Mouse (Mus musculus): Measurements from ENCODE around the gene Scn1a. TPM values are rescaled to one million over a fixed set of nuclear protein-coding genes. Genes with fewer than 3 reads are reported as not detected.

Scn1a gene
- polyA plus RNA-seq, 1 experiment from 2014 or later = 0.89 TPM

- ATAC-seq (ENCODE audit: insufficient number of reproducible peaks, low FRiP score, low TSS enrichment, low read depth) = no peak
- WGBS = 81% methylated on average over 3 of the region's 3 CpGs
- H3K9me3 ChIP-seq (ENCODE audit: control insufficient read depth, low read length) = no peaks in the 10 kb centered on the region
Observed at GRCm38 (mm10) chr2:66346181-66346580, 94.5 kb downstream of the Scn1a start.

GRCm38 (mm10) chr2:66337406-66337805, 103.2 kb downstream of the Scn1a start:
- H3K36me3 ChIP-seq (ENCODE audit: control insufficient read depth, insufficient read depth, low read length) = no peaks in the 10 kb centered on the region
- H3K4me1 ChIP-seq (ENCODE audit: control insufficient read depth, insufficient read depth, low read length) = no peaks in the 10 kb centered on the region
- no peak overlapping the region for H3K9ac ChIP-seq (ENCODE audit: low read length)
- no peaks in the 10 kb centered on the region for H3K27me3 ChIP-seq (ENCODE audit: control insufficient read depth, insufficient read depth, low read length)
- no peak for DNase-seq (ENCODE audit: low spot score)
- H3K4me3 ChIP-seq (ENCODE audit: low read depth, low read length) = no peak overlapping the region
- no peak overlapping the region for H3K27ac ChIP-seq (replicated peaks; ENCODE audit: low read depth, low read length)
- 86% methylated on average over 5 of the region's 5 CpGs for WGBS
- no peak overlapping the region for H3K4me2 ChIP-seq (ENCODE audit: low read depth, severe bottlenecking)
- ATAC-seq (ENCODE audit: insufficient number of reproducible peaks, low FRiP score, low TSS enrichment, low read depth) = no peak
- no peaks in the 10 kb centered on the region for H3K9me3 ChIP-seq (ENCODE audit: control insufficient read depth, low read length)

More at GRCm38 (mm10) chr2:66346181-66346580, 94.5 kb downstream of the Scn1a start:
- Histone ChIP-seq H3K4me2 (ENCODE audit: low read depth, severe bottlenecking) (no peak overlapping the region), H3K27me3 (ENCODE audit: control insufficient read depth, insufficient read depth, low read length) (no peaks in the 10 kb centered on the region), H3K27ac (replicated peaks; ENCODE audit: low read depth, low read length) (no peak overlapping the region), H3K9ac (ENCODE audit: low read length) (no peak overlapping the region), H3K4me1 (ENCODE audit: control insufficient read depth, insufficient read depth, low read length) (no peaks in the 10 kb centered on the region), H3K36me3 (ENCODE audit: control insufficient read depth, insufficient read depth, low read length) (no peaks in the 10 kb centered on the region), H3K4me3 (ENCODE audit: low read depth, low read length) (no peak overlapping the region)
- no peak for DNase-seq (ENCODE audit: low spot score)

- Histone ChIP-seq H3K27ac (replicated peaks; ENCODE audit: low read depth, low read length) (no peak overlapping the region), H3K36me3 (ENCODE audit: control insufficient read depth, insufficient read depth, low read length) (no peaks in the 10 kb centered on the region), H3K4me2 (ENCODE audit: low read depth, severe bottlenecking) (no peak overlapping the region), H3K4me1 (ENCODE audit: control insufficient read depth, insufficient read depth, low read length) (no peaks in the 10 kb centered on the region), H3K27me3 (ENCODE audit: control insufficient read depth, insufficient read depth, low read length) (no peaks in the 10 kb centered on the region), H3K9ac (ENCODE audit: low read length) (no peak overlapping the region), H3K4me3 (ENCODE audit: low read depth, low read length) (no peak overlapping the region), H3K9me3 (ENCODE audit: control insufficient read depth, low read length) (no peaks in the 10 kb centered on the region)
- no peak for ATAC-seq (ENCODE audit: insufficient number of reproducible peaks, low FRiP score, low TSS enrichment, low read depth)
- DNase-seq (ENCODE audit: low spot score) = no peak
- WGBS = 79% methylated on average over 6 of the region's 6 CpGs
Observed at GRCm38 (mm10) chr2:66336396-66336795, 104.2 kb downstream of the Scn1a start.

DNA sequence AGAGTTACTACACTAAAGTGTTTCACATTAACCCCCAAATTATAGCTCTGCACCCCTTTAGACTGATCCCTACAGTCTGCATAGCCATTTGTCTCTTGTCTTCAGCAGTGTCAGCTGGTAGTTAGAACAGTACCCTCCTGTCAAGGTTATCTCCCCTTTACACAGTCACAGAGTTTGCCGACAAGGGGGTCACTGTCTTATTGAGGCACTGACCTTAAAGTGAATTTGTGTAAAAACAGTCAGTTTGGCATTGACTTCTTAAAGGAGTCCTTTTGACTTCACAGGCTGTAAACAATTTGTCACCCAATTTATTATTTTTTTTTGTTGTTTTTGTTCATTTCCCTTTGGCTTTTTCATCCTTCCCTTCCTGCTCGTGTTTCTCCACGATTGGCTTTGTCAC, 168.1 kb downstream of the Scn1a start:
- H3K4me3 ChIP-seq (ENCODE audit: low read depth, low read length) = no peak overlapping the region
- H3K36me3 ChIP-seq (ENCODE audit: control insufficient read depth, insufficient read depth, low read length) = no peaks in the 10 kb centered on the region
- no peak overlapping the region for H3K9ac ChIP-seq (ENCODE audit: low read length)
- no peak overlapping the region for H3K27ac ChIP-seq (replicated peaks; ENCODE audit: low read depth, low read length)
- no peaks in the 10 kb centered on the region for H3K9me3 ChIP-seq (ENCODE audit: control insufficient read depth, low read length)
- no peak for DNase-seq (ENCODE audit: low spot score)
- H3K4me2 ChIP-seq (ENCODE audit: low read depth, severe bottlenecking) = no peak overlapping the region
- WGBS = 83% methylated on average over 3 of the region's 3 CpGs
- no peaks in the 10 kb centered on the region for H3K4me1 ChIP-seq (ENCODE audit: control insufficient read depth, insufficient read depth, low read length)
- no peak for ATAC-seq (ENCODE audit: insufficient number of reproducible peaks, low FRiP score, low TSS enrichment, low read depth)
- no peaks in the 10 kb centered on the region for H3K27me3 ChIP-seq (ENCODE audit: control insufficient read depth, insufficient read depth, low read length)

DNA sequence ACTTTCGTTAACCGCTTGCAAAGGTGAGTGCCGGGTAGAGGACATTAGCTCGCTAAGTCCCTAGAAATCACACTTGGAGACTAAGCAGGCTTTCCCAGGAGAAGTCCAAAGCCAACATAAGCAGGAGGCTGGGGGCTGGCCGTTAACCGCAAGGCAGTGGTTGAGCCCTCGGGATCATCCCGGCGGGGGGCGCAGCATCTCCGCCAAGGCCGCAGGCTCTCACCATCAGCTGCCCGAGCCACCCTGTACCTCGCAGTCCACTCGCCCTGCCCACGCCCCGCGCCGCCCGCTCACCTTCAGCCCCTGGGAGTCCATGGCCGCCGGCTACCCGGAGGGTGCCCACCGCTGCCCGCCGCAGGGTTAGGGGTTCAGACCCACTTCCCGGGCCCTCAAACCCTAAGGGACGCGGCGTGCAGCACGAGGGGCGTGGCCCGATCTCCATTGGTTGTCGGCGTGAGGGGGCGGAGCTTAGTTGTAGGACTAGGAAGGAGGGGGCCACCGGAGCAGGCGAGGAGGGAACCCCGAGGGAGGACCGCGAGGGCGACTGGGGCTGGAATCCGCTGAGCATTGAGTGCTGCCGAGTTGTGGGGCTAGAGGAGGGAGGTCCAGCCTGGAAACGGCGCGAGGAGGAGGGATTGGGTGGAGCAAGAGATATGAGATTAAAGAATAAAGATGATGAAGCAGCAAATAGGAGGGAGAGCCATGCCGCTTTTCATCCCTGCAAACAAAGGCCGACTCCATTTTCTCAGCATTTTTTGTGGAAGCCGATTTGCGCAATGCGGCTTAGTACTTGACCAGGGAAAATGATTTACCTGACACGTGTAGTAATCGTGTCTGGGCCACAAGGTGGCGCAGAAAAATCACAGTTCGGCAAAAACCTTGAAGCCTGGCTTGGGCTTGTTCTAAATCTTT, 184.2 kb downstream of the Scn1a start, which contains the start of gene Ttc21b:
Gene Ttc21b, minus strand, starts transcription at position 398 of the 912 bp plus-strand sequence.
- Histone ChIP-seq H3K36me3 (ENCODE audit: control insufficient read depth, insufficient read depth, low read length) (no peaks in the 10 kb centered on the region), H3K27me3 (ENCODE audit: control insufficient read depth, insufficient read depth, low read length) (no peaks in the 10 kb centered on the region), H3K27ac (replicated peaks; ENCODE audit: low read depth, low read length) (0 out of 2 replicates have a peak within 1 kb of the TSS, but pooled peaks have one; percentile 38), H3K4me2 (ENCODE audit: low read depth, severe bottlenecking) (peak within 1 kb of the TSS; percentile 50), H3K9me3 (ENCODE audit: control insufficient read depth, low read length) (no peaks in the 10 kb centered on the region), H3K9ac (ENCODE audit: low read length) (peak within 1 kb of the TSS; percentile 77), H3K4me1 (ENCODE audit: control insufficient read depth, insufficient read depth, low read length) (no peaks in the 10 kb centered on the region), H3K4me3 (ENCODE audit: low read depth, low read length) (peak within 1 kb of the TSS; percentile 82)
- WGBS = under 1% methylated on average over 51 of the region's 56 CpGs
- DNase-seq (ENCODE audit: low spot score) = peak; percentile 97
- peak; percentile 99 for ATAC-seq (ENCODE audit: insufficient number of reproducible peaks, low FRiP score, low TSS enrichment, low read depth)

- no peak overlapping the region for H3K9ac ChIP-seq (ENCODE audit: low read length)
- WGBS = 73% methylated on average over 1 of the region's 1 CpGs
- no peak for ATAC-seq (ENCODE audit: insufficient number of reproducible peaks, low FRiP score, low TSS enrichment, low read depth)
- H3K9me3 ChIP-seq (ENCODE audit: control insufficient read depth, low read length) = no peaks in the 10 kb centered on the region
- no peak overlapping the region for H3K4me2 ChIP-seq (ENCODE audit: low read depth, severe bottlenecking)
- no peak for DNase-seq (ENCODE audit: low spot score)
- H3K4me1 ChIP-seq (ENCODE audit: control insufficient read depth, insufficient read depth, low read length) = no peaks in the 10 kb centered on the region
- no peaks in the 10 kb centered on the region for H3K36me3 ChIP-seq (ENCODE audit: control insufficient read depth, insufficient read depth, low read length)
- H3K4me3 ChIP-seq (ENCODE audit: low read depth, low read length) = no peak overlapping the region
- H3K27me3 ChIP-seq (ENCODE audit: control insufficient read depth, insufficient read depth, low read length) = no peaks in the 10 kb centered on the region
- H3K27ac ChIP-seq (replicated peaks; ENCODE audit: low read depth, low read length) = no peak overlapping the region
Observed at GRCm38 (mm10) chr2:66244013-66244412, 196.6 kb downstream of the Scn1a start.

DNA sequence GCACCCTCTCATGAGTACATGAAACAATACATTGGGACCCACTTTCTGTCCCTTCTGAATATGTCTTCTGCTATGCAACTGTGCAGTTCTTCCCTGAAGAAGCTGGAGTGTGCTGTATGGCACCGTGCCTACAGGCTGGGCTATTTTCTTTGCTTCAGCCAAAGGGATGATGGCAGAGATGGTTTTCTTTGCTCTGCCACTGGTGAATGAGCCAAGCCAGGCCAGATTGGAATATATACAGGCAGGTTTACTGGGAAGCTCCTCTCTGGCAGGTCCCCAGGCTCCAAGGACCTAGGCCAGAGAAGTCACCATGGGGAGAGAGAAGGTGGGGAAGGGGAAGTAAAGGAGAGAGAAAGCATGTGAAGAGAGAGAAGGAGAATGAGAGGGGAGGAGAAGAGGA, 200.3 kb downstream of the Scn1a start:
- Histone ChIP-seq H3K4me2 (ENCODE audit: low read depth, severe bottlenecking) (no peak overlapping the region), H3K9ac (ENCODE audit: low read length) (no peak overlapping the region), H3K4me1 (ENCODE audit: control insufficient read depth, insufficient read depth, low read length) (no peaks in the 10 kb centered on the region), H3K36me3 (ENCODE audit: control insufficient read depth, insufficient read depth, low read length) (no peaks in the 10 kb centered on the region; the same call in 1 of the 2 replicates), H3K4me3 (ENCODE audit: low read depth, low read length) (no peak overlapping the region), H3K9me3 (ENCODE audit: control insufficient read depth, low read length) (no peaks in the 10 kb centered on the region), H3K27ac (replicated peaks; ENCODE audit: low read depth, low read length) (no peak overlapping the region), H3K27me3 (ENCODE audit: control insufficient read depth, insufficient read depth, low read length) (no peaks in the 10 kb centered on the region)
- no peak for DNase-seq (ENCODE audit: low spot score)
- ATAC-seq (ENCODE audit: insufficient number of reproducible peaks, low FRiP score, low TSS enrichment, low read depth) = no peak
- WGBS = 93% methylated on average over 1 of the region's 1 CpGs

- H3K27ac ChIP-seq (replicated peaks; ENCODE audit: low read depth, low read length) = no peak overlapping the region
- H3K9me3 ChIP-seq (ENCODE audit: control insufficient read depth, low read length) = no peaks in the 10 kb centered on the region
- H3K4me1 ChIP-seq (ENCODE audit: control insufficient read depth, insufficient read depth, low read length) = no peaks in the 10 kb centered on the region
- no peak overlapping the region for H3K9ac ChIP-seq (ENCODE audit: low read length)
- H3K4me3 ChIP-seq (ENCODE audit: low read depth, low read length) = no peak overlapping the region
- no peak overlapping the region for H3K4me2 ChIP-seq (ENCODE audit: low read depth, severe bottlenecking)
- ATAC-seq (ENCODE audit: insufficient number of reproducible peaks, low FRiP score, low TSS enrichment, low read depth) (no peak), DNase-seq (ENCODE audit: low spot score) (no peak)
- no peaks in the 10 kb centered on the region for H3K27me3 ChIP-seq (ENCODE audit: control insufficient read depth, insufficient read depth, low read length)
- H3K36me3 ChIP-seq (ENCODE audit: control insufficient read depth, insufficient read depth, low read length) = no peaks in the 10 kb centered on the region; the same call in 1 of the 2 replicates
- WGBS = 94% methylated on average over 5 of the region's 5 CpGs
Observed at GRCm38 (mm10) chr2:66238886-66239285, 201.8 kb downstream of the Scn1a start.

Measured in limb, embryonic 11.5 days (tissue).